Mouse (Mus musculus) limb, embryonic 13.5 days (tissue): Measurements from ENCODE around the gene Acd. TPM values are rescaled to one million over a fixed set of nuclear protein-coding genes. Genes with fewer than 3 reads are reported as not detected.

Experiments used
- ATAC-seq: fragments of 200-750 bp; cut with Nextera tagmentation; 2 replicates; pipeline ENCODE4 v1.8.0; 2017; ENCODE audit warnings: low read depth, moderate number of reproducible peaks, moderate TSS enrichment; ENCODE audit not compliant: low FRiP score
- H3K27ac ChIP-seq: fragments of 300-500 bp; sonication (generic); 2 replicates; pipeline ENCODE4 v1.5.1; 2015; ENCODE audit warnings: inconsistent platforms, mild to moderate bottlenecking, moderate library complexity
- H3K27me3 ChIP-seq: fragments of 300-500 bp; sonication (generic); 2 replicates; pipeline ENCODE4 v1.6.1; 2015; ENCODE audit warnings: mild to moderate bottlenecking, inconsistent platforms
- H3K36me3 ChIP-seq: fragments of 300-500 bp; sonication (generic); 2 replicates; pipeline ENCODE4 v1.6.1; 2015; ENCODE audit warnings: inconsistent platforms, mild to moderate bottlenecking, moderate library complexity
- H3K4me1 ChIP-seq: fragments of 300-500 bp; sonication (generic); 2 replicates; pipeline ENCODE4 v1.6.1; 2015; ENCODE audit warnings: inconsistent platforms
- H3K4me2 ChIP-seq: fragments of 300-500 bp; sonication (generic); replicated peaks from 2 replicates; pipeline ENCODE4 v1.6.1; 2015; ENCODE audit warnings: inconsistent platforms, mild to moderate bottlenecking, moderate library complexity
- H3K4me3 ChIP-seq: fragments of 300-500 bp; sonication (generic); 2 replicates; pipeline ENCODE4 v1.5.1; 2015; ENCODE audit warnings: moderate library complexity, mild to moderate bottlenecking, inconsistent platforms
- H3K9ac ChIP-seq: fragments of 300-500 bp; sonication (generic); 2 replicates; pipeline ENCODE4 v1.6.1; 2015; ENCODE audit warnings: mild to moderate bottlenecking, inconsistent platforms
- H3K9me3 ChIP-seq: fragments of 300-500 bp; sonication (generic); 2 replicates; pipeline ENCODE4 v1.6.1; 2016; ENCODE audit warnings: inconsistent platforms
- WGBS: fragments of 180-500 bp; shearing (Covaris S2); methylation state at CpG from one replicate; pipeline ENCODE4 v1.1.7; 2015; 5-methylcytosine and 5-hydroxymethylcytosine counted together
- polyA plus RNA-seq: library from polyadenylated mRNA; unstranded; fragments of >200 nt; fragmentation: Nextera tagmentation; extraction: Ambion mirVana; gene quantifications from 2 replicates; pipeline ENCODE4 v1.2.1, GENCODE M21; 2015

Acd gene
- polyA plus RNA-seq, 1 experiment from 2014 or later, result 81.5 TPM

GRCm38 (mm10) chr8:105688242-105688752, 12.6 kb downstream of the Acd start:
- 67% methylated on average over 14 of the region's 14 CpGs for WGBS
- peaks cover 17% of the 10 kb centered on the region for H3K36me3 ChIP-seq
- no peak overlapping the region for H3K27ac ChIP-seq
- H3K27me3 ChIP-seq, result peaks cover 8% of the 10 kb centered on the region; the same call in 1 of the 2 replicates
- no peak overlapping the region for H3K9ac ChIP-seq
- H3K4me1 ChIP-seq, result peaks cover 13% of the 10 kb centered on the region
- no peak overlapping the region for H3K4me2 ChIP-seq
- no peak overlapping the region for H3K4me3 ChIP-seq
- ATAC-seq, result no peak
- peaks cover 6% of the 10 kb centered on the region; the same call in 1 of the 2 replicates for H3K9me3 ChIP-seq

- H3K4me1 ChIP-seq, result peaks cover 13% of the 10 kb centered on the region
- peaks cover 21% of the 10 kb centered on the region for H3K36me3 ChIP-seq
- H3K9ac ChIP-seq, result no peak overlapping the region
- H3K4me2 ChIP-seq, result no peak overlapping the region
- H3K4me3 ChIP-seq, result no peak overlapping the region
- no peak overlapping the region for H3K27ac ChIP-seq
- ATAC-seq, result no peak
- WGBS, result 71% methylated on average over 8 of the region's 8 CpGs
- 0 out of 2 replicates have a peak, but pooled peaks cover 7% of the 10 kb centered on the region for H3K27me3 ChIP-seq
- no peaks in the 10 kb centered on the region for H3K9me3 ChIP-seq
These were observed 13.4 kb downstream of the Acd start for GRCm38 (mm10) chr8:105687512-105687911.

- H3K4me3 ChIP-seq, result no peak overlapping the region
- H3K36me3 ChIP-seq, result peaks cover 30% of the 10 kb centered on the region
- peaks cover 13% of the 10 kb centered on the region for H3K4me1 ChIP-seq
- no peak overlapping the region for H3K27ac ChIP-seq
- ATAC-seq, result no peak
- 64% methylated on average over 6 of the region's 6 CpGs for WGBS
- H3K9me3 ChIP-seq, result no peaks in the 10 kb centered on the region
- no peak overlapping the region for H3K9ac ChIP-seq
- 0 out of 2 replicates have a peak, but pooled peaks cover 7% of the 10 kb centered on the region for H3K27me3 ChIP-seq
- peak overlapping the region; percentile 55; the same call in 1 of the 2 replicates for H3K4me2 ChIP-seq
These were observed 14.4 kb downstream of the Acd start for GRCm38 (mm10) chr8:105686551-105686950.

- peak; percentile 26; the same call in 1 of the 2 replicates for ATAC-seq
- peaks cover 37% of the 10 kb centered on the region for H3K36me3 ChIP-seq
These were observed 15.1 kb downstream of the Acd start, which contains the start of gene Carmil2 for GRCm38 (mm10) chr8:105685796-105686308. Carmil2 (plus strand) TSS chr8:105686274.

GRCm38 (mm10) chr8:105685325-105685724, 15.6 kb downstream of the Acd start:
- Histone ChIP-seq H3K9me3 (no peaks in the 10 kb centered on the region), H3K36me3 (peaks cover 43% of the 10 kb centered on the region), H3K4me2 (no peak overlapping the region; the same call in 1 of the 2 replicates), H3K4me3 (no peak overlapping the region), H3K4me1 (peaks cover 13% of the 10 kb centered on the region), H3K27ac (no peak overlapping the region), H3K27me3 (0 out of 2 replicates have a peak, but pooled peaks cover 7% of the 10 kb centered on the region), H3K9ac (no peak overlapping the region)
- no peak for ATAC-seq
- WGBS, result 64% methylated on average over 7 of the region's 7 CpGs

More at GRCm38 (mm10) chr8:105685796-105686308, 15.1 kb downstream of the Acd start, which contains the start of gene Carmil2:
- Histone ChIP-seq H3K27ac (no peak within 1 kb of the TSS), H3K27me3 (0 out of 2 replicates have a peak, but pooled peaks cover 7% of the 10 kb centered on the region), H3K4me2 (peak within 1 kb of the TSS; percentile 55), H3K9ac (peak within 1 kb of the TSS; percentile 54), H3K4me1 (peaks cover 13% of the 10 kb centered on the region), H3K4me3 (peak within 1 kb of the TSS; percentile 22), H3K9me3 (no peaks in the 10 kb centered on the region)
- 6% methylated on average over 24 of the region's 26 CpGs for WGBS

- WGBS, result 94% methylated on average over 1 of the region's 1 CpGs
These were observed 23.0 kb downstream of the Acd start for GRCm38 (mm10) chr8:105677891-105678290.

GRCm38 (mm10) chr8:105661167-105661566, 39.7 kb downstream of the Acd start:
- H3K9ac ChIP-seq, result no peak overlapping the region
- H3K27ac ChIP-seq, result no peak overlapping the region
- no peaks in the 10 kb centered on the region for H3K4me1 ChIP-seq
- H3K4me2 ChIP-seq, result no peak overlapping the region
- H3K36me3 ChIP-seq, result peaks cover 39% of the 10 kb centered on the region
- WGBS, result 83% methylated on average over 3 of the region's 3 CpGs
- H3K4me3 ChIP-seq, result no peak overlapping the region
- H3K9me3 ChIP-seq, result no peaks in the 10 kb centered on the region
- H3K27me3 ChIP-seq, result no peaks in the 10 kb centered on the region
- no peak for ATAC-seq

More at GRCm38 (mm10) chr8:105677891-105678290, 23.0 kb downstream of the Acd start:
- no peak overlapping the region for H3K9ac ChIP-seq
- H3K4me2 ChIP-seq, result no peak overlapping the region
- peaks cover 98% of the 10 kb centered on the region for H3K36me3 ChIP-seq
- H3K27me3 ChIP-seq, result no peaks in the 10 kb centered on the region
- ATAC-seq, result no peak
- H3K9me3 ChIP-seq, result no peaks in the 10 kb centered on the region
- no peaks in the 10 kb centered on the region for H3K4me1 ChIP-seq
- no peak overlapping the region for H3K4me3 ChIP-seq
- no peak overlapping the region for H3K27ac ChIP-seq

GRCm38 (mm10) chr8:105657641-105658040, 43.3 kb downstream of the Acd start:
- peaks cover 38% of the 10 kb centered on the region for H3K36me3 ChIP-seq
- no peaks in the 10 kb centered on the region for H3K4me1 ChIP-seq
- ATAC-seq, result no peak

GRCm38 (mm10) chr8:105648929-105649328, 52.0 kb downstream of the Acd start:
- H3K9me3 ChIP-seq, result no peaks in the 10 kb centered on the region
- H3K27ac ChIP-seq, result no peak overlapping the region
- H3K4me3 ChIP-seq, result no peak overlapping the region
- no peaks in the 10 kb centered on the region for H3K4me1 ChIP-seq
- H3K4me2 ChIP-seq, result no peak overlapping the region
- 100% methylated on average over 1 of the region's 1 CpGs for WGBS
- no peaks in the 10 kb centered on the region for H3K27me3 ChIP-seq
- no peak overlapping the region for H3K9ac ChIP-seq
- no peak for ATAC-seq
- peaks cover 72% of the 10 kb centered on the region for H3K36me3 ChIP-seq

More at GRCm38 (mm10) chr8:105657641-105658040, 43.3 kb downstream of the Acd start:
- H3K4me2 ChIP-seq, result no peak overlapping the region
- no peaks in the 10 kb centered on the region for H3K27me3 ChIP-seq
- H3K9me3 ChIP-seq, result no peaks in the 10 kb centered on the region
- H3K27ac ChIP-seq, result no peak overlapping the region
- H3K4me3 ChIP-seq, result no peak overlapping the region
- H3K9ac ChIP-seq, result no peak overlapping the region

Other genes starting within 250 kb of the Acd start
- 65.4 and 71.1 TPM in 2 replicates for gene Tppp3, start 229.6 kb downstream of the Acd start, polyA plus RNA-seq
- gene Zdhhc1, start 204.2 kb downstream of the Acd start, polyA plus RNA-seq, result 42.5 and 45.3 TPM in 2 replicates
- gene Hsd11b2, start 182.3 kb downstream of the Acd start, polyA plus RNA-seq, result 5.9 and 7.6 TPM in 2 replicates
- 82.5 and 83.5 TPM in 2 replicates for gene Atp6v0d1, start 135.1 kb downstream of the Acd start, polyA plus RNA-seq
- 20.1 and 20.2 TPM in 2 replicates for gene Ripor1, start 95.8 kb downstream of the Acd start, polyA plus RNA-seq
- 140 and 142 TPM in 2 replicates for gene Ctcf, start 64.5 kb downstream of the Acd start, polyA plus RNA-seq
- gene Agrp, start 63.7 kb downstream of the Acd start, polyA plus RNA-seq, result 1.9 and 2.0 TPM in 2 replicates
- gene Carmil2, start 14.8 kb downstream of the Acd start, polyA plus RNA-seq, result 0.55 and 0.77 TPM in 2 replicates
- gene Pard6a, start within 50 bp of the Acd start, polyA plus RNA-seq, result 17.7 TPM in 2 replicates
- 0.36 TPM in 1 of 2 replicates, not detected in the other for gene 4933405L10Rik, start 6.6 kb upstream of the Acd start, polyA plus RNA-seq
- 30.8 and 32.2 TPM in 2 replicates for gene Enkd1, start 7.1 kb upstream of the Acd start, polyA plus RNA-seq
- gene Gfod2, start 57.6 kb upstream of the Acd start, polyA plus RNA-seq, result 27.4 and 28.4 TPM in 2 replicates
- gene Ranbp10, start 126.2 kb upstream of the Acd start, polyA plus RNA-seq, result 15.1 and 16.2 TPM in 2 replicates
- 0.20 and 0.27 TPM in 2 replicates for gene Tsnaxip1, start 126.6 kb upstream of the Acd start, polyA plus RNA-seq
- gene Cenpt, start 152.2 kb upstream of the Acd start, polyA plus RNA-seq, result 52.1 and 54.6 TPM in 2 replicates
- gene Thap11, start 154.0 kb upstream of the Acd start, polyA plus RNA-seq, result 79.0 and 83.0 TPM in 2 replicates
- 253 and 274 TPM in 2 replicates for gene Nutf2, start 159.5 kb upstream of the Acd start, polyA plus RNA-seq
- gene Edc4, start 179.8 kb upstream of the Acd start, polyA plus RNA-seq, result 54.6 and 61.5 TPM in 2 replicates
- gene Nrn1l, start 192.5 kb upstream of the Acd start, polyA plus RNA-seq, result 0.60 TPM in 1 of 2 replicates, not detected in the other
- 45.9 and 46.2 TPM in 2 replicates for gene Pskh1, start 199.3 kb upstream of the Acd start, polyA plus RNA-seq
- 1.4 and 1.7 TPM in 2 replicates for gene Ctrl, start 232.8 kb upstream of the Acd start, polyA plus RNA-seq
- 29.2 and 32.0 TPM in 2 replicates for gene Psmb10, start 237.3 kb upstream of the Acd start, polyA plus RNA-seq
- 2.8 TPM in 2 replicates for gene Lcat, start 242.3 kb upstream of the Acd start, polyA plus RNA-seq